Mouse (Mus musculus) C2C12 (cell line): ENCODE data around the gene Faah. TPM values are rescaled to one million over a fixed set of nuclear protein-coding genes. Genes with fewer than 3 reads are reported as not detected.

Experiments
- H3K27me3 ChIP-seq: one replicate; pipeline ENCODE4 v1.6.1; 2011; ENCODE audit not compliant: control insufficient read depth, insufficient read depth, insufficient read length
- H3K36me3 ChIP-seq: one replicate; pipeline ENCODE4 v1.6.1; 2011; ENCODE audit not compliant: control insufficient read depth, insufficient read depth
- H3K4me3 ChIP-seq: one replicate; pipeline ENCODE4 v1.5.1; 2011; ENCODE audit warnings: mild to moderate bottlenecking, control low read depth; ENCODE audit not compliant: poor library complexity, insufficient read depth, severe bottlenecking
- H3K79me2 ChIP-seq: one replicate; pipeline ENCODE4 v1.6.1; 2011; ENCODE audit not compliant: control insufficient read depth, insufficient read depth
- H3K79me3 ChIP-seq: one replicate; pipeline ENCODE4 v1.6.1; 2011; ENCODE audit warnings: low read depth, control low read depth
- H3ac ChIP-seq: one replicate; pipeline ENCODE3; 2011; ENCODE audit warnings: low read depth; ENCODE audit not compliant: control insufficient read depth, insufficient read length
- CEBPB ChIP-seq: IDR thresholded peaks from one replicate; pipeline ENCODE4 v1.6.1; 2011; ENCODE audit warnings: low read depth, mild to moderate bottlenecking, control low read depth, moderate library complexity
- CTCF ChIP-seq: IDR thresholded peaks from one replicate; pipeline ENCODE4 v1.5.1; 2011; ENCODE audit not compliant: control insufficient read depth, insufficient read depth, insufficient read length
- FOSL1 ChIP-seq: IDR thresholded peaks from one replicate; pipeline ENCODE4 v1.8.0; 2011; ENCODE audit warnings: mild to moderate bottlenecking, low read length; ENCODE audit not compliant: poor library complexity, insufficient read depth, severe bottlenecking
- MAX ChIP-seq: IDR thresholded peaks from one replicate; pipeline ENCODE4 v1.6.1; 2011; ENCODE audit warnings: mild to moderate bottlenecking, control low read depth
- MYOD1 ChIP-seq: IDR thresholded peaks from one replicate; pipeline ENCODE4 v1.6.1; 2011; ENCODE audit warnings: low read depth; ENCODE audit not compliant: control insufficient read depth, insufficient read length
- MYOG ChIP-seq: IDR thresholded peaks from one replicate; pipeline ENCODE4 v1.6.1; 2011; ENCODE audit not compliant: control insufficient read depth, insufficient read length; ENCODE audit errors: extremely low read depth
- USF1 ChIP-seq: IDR thresholded peaks from one replicate; pipeline ENCODE4 v1.6.1; 2011; ENCODE audit warnings: low read depth, mild to moderate bottlenecking, control low read depth, moderate library complexity
- polyA plus RNA-seq: library from polyadenylated mRNA; unstranded; fragments of >200 nt; fragmentation: generic; extraction: Trizol; gene quantifications from one replicate; pipeline ENCODE4 v1.2.1, GENCODE M21; 2012; ENCODE audit warnings: missing spikeins

The Faah gene
- polyA plus RNA-seq, 1 experiment = 0.06 TPM

DNA sequence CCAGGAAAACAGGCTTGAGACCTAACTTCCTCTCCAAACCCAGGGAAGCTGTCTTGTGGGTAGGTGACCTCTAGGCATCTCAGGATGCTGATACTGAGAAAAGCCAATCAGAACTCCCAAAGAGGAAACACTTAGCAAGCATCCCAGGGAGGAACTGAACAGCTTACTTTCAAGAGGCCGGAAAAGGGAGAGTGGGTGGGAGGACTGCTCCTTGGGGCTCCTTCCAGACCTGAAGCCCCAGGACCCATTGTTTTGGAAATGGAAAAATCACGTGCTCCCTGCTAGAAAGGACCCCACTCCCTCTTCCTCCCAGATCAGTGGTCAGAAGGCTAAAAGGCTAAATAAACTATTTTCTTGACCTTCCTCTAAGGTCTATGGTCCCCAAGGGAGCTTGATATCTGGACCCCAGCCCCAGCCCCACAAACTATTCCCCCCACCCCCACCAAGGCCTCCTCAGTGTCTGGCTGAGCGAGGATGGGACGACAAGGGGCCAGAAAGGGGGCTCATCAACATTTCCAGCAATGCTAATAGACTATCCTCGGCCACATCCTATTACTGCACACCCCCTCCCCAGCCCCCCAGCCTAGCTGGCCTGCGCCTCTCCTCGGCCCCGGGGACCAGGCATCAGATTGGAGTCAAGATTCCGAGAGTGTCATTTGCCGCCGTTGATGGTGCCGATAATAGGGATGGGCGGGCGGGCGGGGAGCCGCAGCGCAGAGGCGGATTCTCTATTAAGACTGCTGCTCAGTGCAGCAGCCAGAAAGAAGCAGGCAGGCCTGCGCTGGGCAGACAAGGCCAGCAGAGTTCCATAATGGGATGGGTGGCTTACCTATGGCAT, 62.9 kb downstream of the Faah start:
- H3K4me3 ChIP-seq = no peak overlapping the region
- H3ac ChIP-seq = no peak overlapping the region
- peaks cover 53% of the 10 kb centered on the region for H3K27me3 ChIP-seq
- H3K36me3 ChIP-seq = no peaks in the 10 kb centered on the region
- H3K79me2 ChIP-seq = no peaks in the 10 kb centered on the region
- H3K79me3 ChIP-seq = no peaks in the 10 kb centered on the region
- TF ChIP-seq MAX = no peak
- TF ChIP-seq MYOG = no peak
- TF ChIP-seq MYOD1 = no peak
- no peak for TF ChIP-seq FOSL1
- TF ChIP-seq CTCF = no peak
- TF ChIP-seq CEBPB = no peak
- TF ChIP-seq USF1 = no peak

DNA sequence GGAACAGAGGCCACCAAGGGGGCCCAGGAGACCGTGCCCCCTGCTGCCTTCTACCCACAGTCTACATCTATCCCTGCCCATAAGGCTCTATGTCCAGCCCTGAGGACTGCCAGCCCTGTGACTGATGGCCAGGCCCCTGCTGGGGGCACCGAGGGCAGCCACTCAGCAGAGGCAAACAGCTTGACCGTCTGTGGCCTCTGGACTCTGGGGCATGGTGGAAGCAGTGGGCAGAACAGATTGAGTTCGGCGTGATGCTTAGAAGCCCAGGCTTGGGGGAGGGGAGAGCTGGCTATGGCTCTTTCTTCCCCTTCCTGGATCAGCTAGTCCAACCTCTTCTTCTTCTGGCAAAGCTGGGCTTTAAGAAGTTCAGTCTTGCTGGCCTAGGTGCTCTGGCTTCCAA, 64.2 kb downstream of the Faah start:
- no peaks in the 10 kb centered on the region for H3K79me2 ChIP-seq
- no peaks in the 10 kb centered on the region for H3K36me3 ChIP-seq
- no peaks in the 10 kb centered on the region for H3K79me3 ChIP-seq
- TF ChIP-seq MYOD1 = no peak
- no peak for TF ChIP-seq MAX
- no peak for TF ChIP-seq CTCF
- no peak for TF ChIP-seq USF1
- TF ChIP-seq FOSL1 = no peak
- TF ChIP-seq CEBPB = no peak
- no peak for TF ChIP-seq MYOG
- H3K4me3 ChIP-seq = no peak overlapping the region
- H3ac ChIP-seq = no peak overlapping the region
- H3K27me3 ChIP-seq = peaks cover 62% of the 10 kb centered on the region

DNA sequence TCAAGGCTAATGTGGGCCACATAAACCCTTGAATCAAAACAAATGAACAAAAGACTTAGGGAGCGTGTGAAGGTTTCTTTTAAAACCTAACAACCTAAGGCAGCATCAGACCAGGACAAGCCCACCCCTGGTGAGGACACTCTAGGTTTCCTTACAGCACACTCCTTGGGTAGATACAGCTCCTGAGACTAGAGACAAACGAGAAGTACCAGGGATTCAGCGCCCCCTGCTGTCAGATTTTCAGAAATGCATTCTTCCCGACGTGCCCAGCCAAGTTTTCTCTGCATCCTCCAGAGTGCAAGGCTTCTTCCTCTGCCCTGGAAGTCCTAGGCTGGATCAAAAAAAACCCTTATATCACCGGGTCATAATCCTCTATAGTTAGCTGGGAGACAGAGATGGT, 65.0 kb downstream of the Faah start:
- no peaks in the 10 kb centered on the region for H3K79me3 ChIP-seq
- TF ChIP-seq CTCF = peak; percentile 53
- no peak for TF ChIP-seq MAX
- H3K36me3 ChIP-seq = no peaks in the 10 kb centered on the region
- peaks cover 67% of the 10 kb centered on the region for H3K27me3 ChIP-seq
- H3ac ChIP-seq = no peak overlapping the region
- no peak overlapping the region for H3K4me3 ChIP-seq
- no peaks in the 10 kb centered on the region for H3K79me2 ChIP-seq

DNA sequence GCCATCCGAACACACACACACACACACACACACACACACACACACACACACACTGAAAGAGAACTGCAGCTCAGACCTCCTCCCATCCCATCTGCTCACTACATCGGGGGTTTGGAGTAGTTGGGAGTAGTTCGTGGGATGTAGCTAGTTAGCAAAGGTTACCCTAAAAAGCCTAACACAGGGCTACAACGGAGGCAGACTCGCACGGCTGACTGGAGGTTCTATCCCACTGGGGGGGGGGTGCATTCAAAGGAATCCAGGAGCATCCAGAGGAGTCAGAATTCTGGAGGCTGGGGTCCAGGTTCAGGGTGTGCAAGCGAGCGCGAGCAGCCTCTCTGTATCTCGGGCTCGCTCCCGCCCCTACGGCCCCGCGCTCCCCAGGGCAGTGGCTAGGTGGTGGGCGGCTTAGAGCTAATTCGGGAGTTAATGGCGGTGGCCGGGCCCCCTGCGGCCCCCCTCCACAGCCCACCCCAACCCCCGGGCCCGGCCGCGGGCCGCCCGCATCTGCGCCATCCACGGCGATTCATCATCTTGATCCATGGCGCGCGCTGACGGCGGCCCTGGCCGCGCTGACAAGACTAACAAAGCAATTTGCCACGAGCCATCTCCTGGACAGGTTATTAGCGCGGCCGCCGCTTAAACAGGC, 73.9 kb downstream of the Faah start:
- no peak for TF ChIP-seq CTCF
- TF ChIP-seq FOSL1 = no peak
- TF ChIP-seq USF1 = no peak
- TF ChIP-seq MYOD1 = no peak
- no peak for TF ChIP-seq CEBPB
- no peak for TF ChIP-seq MAX
- TF ChIP-seq MYOG = no peak

DNA sequence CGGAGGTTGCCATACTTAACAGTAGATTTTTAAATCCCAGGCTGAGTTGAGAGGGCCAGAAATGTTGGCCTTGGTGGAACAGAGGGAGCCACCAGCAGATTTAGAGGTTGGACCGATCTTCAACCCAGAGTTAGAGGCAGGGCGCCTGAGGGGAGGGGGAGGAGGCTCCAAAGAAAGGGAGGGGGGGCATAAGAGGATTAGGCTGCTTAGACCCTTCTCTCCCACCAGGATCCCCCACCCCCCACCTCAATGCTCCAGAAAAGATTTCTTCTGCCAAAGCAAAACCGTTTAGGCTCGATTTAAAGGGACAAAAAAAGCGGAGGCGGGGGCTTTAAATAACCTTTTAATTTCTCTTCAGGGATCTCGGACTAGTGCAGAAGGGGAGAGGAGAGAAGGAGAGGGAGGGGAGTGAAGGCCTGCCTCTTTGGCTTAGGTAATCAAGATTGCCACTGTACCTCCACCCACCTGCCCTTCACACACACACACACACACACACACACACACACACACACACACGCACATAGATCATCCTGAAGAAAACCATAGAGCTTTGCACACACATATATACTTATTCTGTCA, 76.4 kb downstream of the Faah start:
- no peak overlapping the region for H3K4me3 ChIP-seq

More for the DNA sequence above, 73.9 kb downstream of the Faah start:
- H3K36me3 ChIP-seq = no peaks in the 10 kb centered on the region
- H3K79me3 ChIP-seq = no peaks in the 10 kb centered on the region
- H3ac ChIP-seq = no peak overlapping the region
- H3K27me3 ChIP-seq = peaks cover 84% of the 10 kb centered on the region
- H3K79me2 ChIP-seq = no peaks in the 10 kb centered on the region
- H3K4me3 ChIP-seq = no peak overlapping the region

More for the DNA sequence above, 76.4 kb downstream of the Faah start:
- H3K79me3 ChIP-seq = no peaks in the 10 kb centered on the region
- no peak overlapping the region for H3ac ChIP-seq
- no peaks in the 10 kb centered on the region for H3K79me2 ChIP-seq
- H3K27me3 ChIP-seq = peaks cover 98% of the 10 kb centered on the region
- H3K36me3 ChIP-seq = no peaks in the 10 kb centered on the region
- TF ChIP-seq MYOG (no peak), MYOD1 (no peak), CEBPB (no peak), USF1 (no peak), CTCF (no peak), FOSL1 (no peak), MAX (no peak)
